Mouse (Mus musculus): ENCODE data around the gene Dlx4. TPM values are rescaled to one million over a fixed set of nuclear protein-coding genes. Genes with fewer than 3 reads are reported as not detected.

Dlx4 gene
- polyA plus RNA-seq (2017; shearing (Covaris generic)), result not detected

DNA sequence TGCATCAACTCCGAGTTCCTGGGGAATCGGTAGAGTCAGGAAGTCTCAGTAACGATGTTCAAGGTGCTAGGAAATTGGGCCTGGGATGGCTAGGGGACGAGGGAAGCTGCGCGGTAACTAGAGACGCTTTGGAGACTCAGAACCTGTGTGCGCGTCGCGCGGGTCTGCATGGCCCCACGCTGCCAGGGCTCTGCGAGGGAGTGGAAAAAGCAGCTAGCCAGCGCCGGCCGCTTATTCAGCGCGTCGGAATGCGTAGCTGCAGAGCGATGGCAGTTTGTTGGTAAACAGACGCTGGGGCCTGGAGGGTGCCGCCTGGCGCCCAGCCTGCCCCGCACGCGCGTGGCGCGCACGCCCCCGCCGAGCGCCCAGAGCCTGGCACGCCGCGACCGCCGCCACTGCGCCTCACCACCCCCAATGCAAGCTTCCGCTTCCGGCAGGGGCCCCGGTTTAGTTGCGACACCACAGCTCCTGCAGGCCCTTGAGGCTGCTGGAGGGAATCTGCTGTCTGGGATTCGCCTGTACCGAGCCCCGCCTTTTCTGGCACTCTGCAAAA, at the start of gene Dlx4:
TSS of gene Dlx4 (minus strand) at position 413 of the 553 bp plus-strand sequence.

DNA sequence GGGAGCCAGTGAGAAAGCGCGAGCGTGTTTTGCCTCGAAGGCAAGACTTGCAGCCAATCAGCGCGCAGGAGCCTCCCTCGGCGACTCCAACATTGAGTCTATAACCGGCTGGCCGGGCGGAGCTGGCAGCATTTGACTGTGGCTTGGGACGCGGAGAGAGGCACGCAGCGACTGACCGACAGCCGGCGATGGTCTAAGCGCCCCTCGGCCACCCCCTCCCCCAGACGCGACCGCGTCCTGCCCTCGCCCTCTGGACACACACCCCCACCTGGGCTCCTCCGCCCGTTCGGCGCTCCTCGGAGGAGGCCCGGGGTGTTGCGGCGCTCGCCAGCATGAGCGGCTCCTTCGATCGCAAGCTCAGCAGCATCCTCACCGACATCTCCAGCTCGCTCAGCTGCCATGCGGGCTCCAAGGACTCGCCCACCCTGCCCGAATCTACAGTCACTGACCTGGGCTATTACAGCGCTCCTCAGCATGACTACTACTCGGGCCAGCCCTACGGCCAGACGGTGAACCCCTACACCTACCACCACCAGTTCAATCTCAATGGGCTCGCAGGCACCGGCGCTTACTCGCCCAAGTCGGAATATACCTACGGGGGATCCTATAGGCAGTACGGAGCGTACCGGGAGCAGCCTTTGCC, 26.0 kb downstream of the Dlx4 start, which contains the start of gene Dlx3:
TSS of gene Dlx3 (plus strand) at position 130 of the 643 bp plus-strand sequence.

Other genes starting within 250 kb of the Dlx4 start
- not detected for gene Col1a1, start 210.0 kb downstream of the Dlx4 start, polyA plus RNA-seq (2017; shearing (Covaris generic))
- not detected for gene Hils1, start 178.7 kb downstream of the Dlx4 start, polyA plus RNA-seq (2017; shearing (Covaris generic))
- not detected for gene Sgca, start 169.9 kb downstream of the Dlx4 start, polyA plus RNA-seq (2017; shearing (Covaris generic))
- 12.3 TPM for gene Ppp1r9b, start 155.2 kb downstream of the Dlx4 start, polyA plus RNA-seq (2017; shearing (Covaris generic))
- gene Samd14, start 136.4 kb downstream of the Dlx4 start, polyA plus RNA-seq (2017; shearing (Covaris generic)), result not detected
- gene Pdk2, start 104.9 kb downstream of the Dlx4 start, polyA plus RNA-seq (2017; shearing (Covaris generic)), result 8.8 TPM
- gene Itga3, start 69.5 kb downstream of the Dlx4 start, polyA plus RNA-seq (2017; shearing (Covaris generic)), result 3.9 TPM
- gene Dlx3, start 26.1 kb downstream of the Dlx4 start, polyA plus RNA-seq (2017; shearing (Covaris generic)), result not detected
- gene Tac4, start 115.3 kb upstream of the Dlx4 start, polyA plus RNA-seq (2017; shearing (Covaris generic)), result not detected
- gene Kat7, start 164.0 kb upstream of the Dlx4 start, polyA plus RNA-seq (2017; shearing (Covaris generic)), result 89.5 TPM
- gene Fam117a, start 190.8 kb upstream of the Dlx4 start, polyA plus RNA-seq (2017; shearing (Covaris generic)), result 35.9 TPM
- 50.3 TPM for gene Slc35b1, start 238.4 kb upstream of the Dlx4 start, polyA plus RNA-seq (2017; shearing (Covaris generic))